Mouse (Mus musculus) small intestine, adult 2 months (tissue): ENCODE measurements around the gene Hspa4.

Experiments used
- CTCF ChIP-seq: fragments of 200-500 bp; IDR thresholded peaks from 2 replicates; pipeline ENCODE4 v1.5.1; 2012; ENCODE audit warnings: low read depth, mild to moderate bottlenecking, control low read depth, inconsistent platforms, low read length, moderate library complexity, mixed read lengths; ENCODE audit not compliant: insufficient replicate concordance, insufficient read length; ENCODE audit errors: extremely low read depth
- POLR2A ChIP-seq: fragments of 200-500 bp; IDR thresholded peaks from 2 replicates; pipeline ENCODE4 v1.6.1; 2012; ENCODE audit warnings: low read depth, mild to moderate bottlenecking, control low read depth, inconsistent platforms, low read length, moderate library complexity

- TF ChIP-seq CTCF (no peak), POLR2A (no peak)
Observed at GRCm38 (mm10) chr11:53249686-53250085, 50.6 kb downstream of the Hspa4 start.
